Mouse (Mus musculus) right cerebral cortex, postnatal 25 days (tissue): ENCODE measurements around the gene Ttc36.
"Not testable (repeated sequence)": the region's sequence is repeated elsewhere in the genome, so short reads cannot be mapped to it uniquely, and the experiment has no call there.

Experiments used
- DNase-seq: peaks from one replicate; pipeline ENCODE4 v3.0.0; 2022

The Ttc36 gene

DNA sequence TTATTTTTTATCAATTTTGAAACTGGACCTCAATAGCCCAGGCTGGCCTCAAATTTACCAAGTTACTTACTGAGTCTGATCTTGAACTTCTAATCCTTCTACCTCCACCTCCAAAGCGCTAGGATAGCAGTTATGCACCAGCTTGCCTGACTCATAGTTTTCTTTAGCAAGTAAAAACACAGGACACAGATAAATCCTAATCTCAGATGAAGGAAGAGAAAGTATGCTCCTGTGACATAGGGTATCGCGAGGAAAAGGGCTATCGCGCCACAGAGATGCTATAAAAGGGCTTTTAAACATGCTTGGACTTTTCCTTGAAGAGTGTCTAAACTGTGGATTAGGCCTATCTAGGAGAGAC, 30.5 kb downstream of the Ttc36 start:
- DNase-seq = no peak

DNA sequence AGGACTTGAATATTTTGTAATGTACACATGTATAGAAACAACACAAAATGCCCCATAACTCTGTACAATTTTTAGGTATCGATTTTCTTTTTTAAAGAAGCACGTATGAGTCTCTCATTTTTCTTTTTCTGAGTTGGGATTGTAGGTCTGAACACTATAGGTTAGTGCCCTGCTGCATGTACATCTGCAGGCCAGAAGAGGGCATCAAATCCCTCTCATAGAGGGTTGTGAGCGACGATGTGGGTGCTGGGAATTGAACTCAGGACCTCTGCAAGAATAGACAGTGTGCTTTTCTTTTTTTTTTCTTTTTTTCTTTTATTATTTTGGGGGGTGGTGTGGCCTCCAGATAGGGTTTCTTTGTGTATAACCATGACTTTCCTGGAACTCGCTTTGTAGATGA, 31.5 kb downstream of the Ttc36 start:
- DNase-seq = no peak

DNA sequence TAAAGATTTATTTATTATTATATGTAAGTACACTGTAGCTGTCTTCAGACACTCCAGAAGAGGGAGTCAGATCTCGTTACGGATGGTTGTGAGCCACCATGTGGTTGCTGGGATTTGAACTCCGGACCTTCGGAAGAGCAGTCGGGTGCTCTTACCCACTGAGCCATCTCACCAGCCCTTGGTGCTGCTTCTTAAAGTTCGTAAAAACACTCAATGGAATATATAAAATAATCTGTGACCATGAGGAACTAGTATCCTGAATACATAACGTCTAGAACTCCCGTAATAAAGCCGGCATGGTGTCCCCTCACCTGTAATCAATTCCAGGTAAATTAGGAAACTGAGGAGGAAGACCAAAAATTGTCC, 34.9 kb downstream of the Ttc36 start:
- not testable (repeated sequence) for DNase-seq

DNA sequence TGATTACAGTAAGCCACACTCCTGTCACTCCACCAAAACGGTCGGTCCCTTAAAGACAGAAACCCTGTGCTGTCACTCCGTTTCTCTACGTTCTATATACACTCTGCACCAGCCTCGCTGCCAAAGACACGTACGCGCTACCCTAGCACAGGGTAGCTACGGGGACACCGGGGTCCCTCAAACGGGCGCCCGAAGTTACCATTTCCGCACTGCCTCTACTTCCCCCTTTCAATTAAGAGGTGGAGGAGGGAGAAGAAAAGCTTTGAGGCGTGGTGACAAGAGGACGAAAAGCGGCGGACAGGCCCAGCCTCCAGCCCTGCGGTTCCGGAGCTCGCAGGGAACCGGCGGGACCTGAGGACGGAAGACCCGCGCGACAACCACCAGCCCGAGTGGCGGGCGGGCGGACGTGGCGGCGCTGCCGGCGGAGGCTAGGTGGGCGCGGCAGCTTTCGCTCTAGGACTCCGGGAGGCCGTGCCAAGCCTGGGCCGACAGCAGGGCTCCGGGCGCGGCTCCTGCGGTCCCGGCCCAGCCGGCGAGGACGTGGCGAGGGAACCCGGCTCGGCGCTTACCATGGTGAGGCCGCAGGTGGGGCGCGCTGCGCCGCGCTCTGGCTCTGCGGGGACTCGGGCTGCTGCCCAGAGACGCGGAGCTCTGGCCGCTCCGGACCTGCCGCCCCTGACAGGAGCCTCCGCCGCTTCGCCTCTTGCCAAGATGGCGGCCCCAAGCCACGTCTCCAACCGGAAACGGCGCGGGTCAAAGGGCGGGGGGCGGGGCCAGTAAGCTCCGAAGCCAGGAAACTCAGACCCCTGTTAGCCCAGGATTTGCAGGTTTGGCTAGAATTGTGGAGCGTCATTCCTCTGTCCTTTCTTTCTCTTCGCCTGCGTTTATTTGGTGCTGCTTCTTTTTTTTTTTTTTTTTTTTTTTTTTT, 35.5 kb downstream of the Ttc36 start, which contains the start of the genes Arcn1 and Ift46:
Gene Arcn1, minus strand, starts transcription at position 745 of the 928 bp plus-strand sequence.
Gene Ift46, plus strand, starts transcription at position 808 of the 928 bp plus-strand sequence.
- peak; percentile 84 for DNase-seq

DNA sequence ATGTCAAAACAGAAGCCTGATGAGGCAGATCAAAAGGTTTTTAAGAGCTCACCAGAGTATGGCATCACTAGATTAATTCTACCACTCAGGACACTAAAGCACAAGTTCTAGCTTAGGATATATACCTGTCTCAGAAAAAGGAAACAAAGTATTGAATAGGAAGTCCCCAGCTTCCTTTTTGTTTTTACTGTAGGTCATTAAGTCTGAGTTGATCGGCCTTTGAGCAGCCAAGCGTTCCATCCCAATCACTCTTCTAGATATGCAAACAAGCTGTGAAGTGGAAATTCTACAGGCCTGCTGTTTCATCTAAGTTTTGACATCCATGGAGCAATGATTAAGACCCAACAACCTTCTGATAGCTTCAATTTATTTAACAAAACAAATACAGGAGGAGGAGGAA, 42.0 kb downstream of the Ttc36 start:
- DNase-seq = no peak
